Mouse (Mus musculus) intestine, embryonic 16.5 days (tissue): ENCODE measurements at regions not wholly inside any gene's neighbourhood (a gene's known extent, or its start where the extent isn't known, plus 50 kb on each side); places are given as distances from the start of the nearest gene placed in this dataset.

Experiments
- ATAC-seq: fragments of 200-750 bp; cut with Nextera tagmentation; 2 replicates; pipeline ENCODE4 v1.8.0; 2017; ENCODE audit warnings: moderate TSS enrichment, moderate library complexity
- H3K27ac ChIP-seq: fragments of 300-500 bp; sonication (generic); 2 replicates; pipeline ENCODE4 v1.5.1; 2014; ENCODE audit warnings: mild to moderate bottlenecking, low read length
- H3K27me3 ChIP-seq: fragments of 300-500 bp; sonication (generic); replicated peaks from 2 replicates; pipeline ENCODE4 v1.6.1; 2014; ENCODE audit warnings: low read length, control low read depth, mixed read lengths; ENCODE audit not compliant: control insufficient read depth, insufficient read depth
- H3K36me3 ChIP-seq: fragments of 300-500 bp; sonication (generic); 2 replicates; pipeline ENCODE4 v1.6.1; 2014; ENCODE audit warnings: low read length, control low read depth; ENCODE audit not compliant: control insufficient read depth, insufficient read depth
- H3K4me1 ChIP-seq: fragments of 300-500 bp; sonication (generic); 2 replicates; pipeline ENCODE4 v1.6.1; 2014; ENCODE audit warnings: low read length, control low read depth, mixed read lengths; ENCODE audit not compliant: control insufficient read depth, insufficient read depth
- H3K4me2 ChIP-seq: fragments of 300-500 bp; sonication (generic); 2 replicates; pipeline ENCODE4 v1.6.1; 2014; ENCODE audit warnings: low read depth, low read length, control low read depth
- H3K4me3 ChIP-seq: fragments of 300-500 bp; sonication (generic); 2 replicates; pipeline ENCODE4 v1.5.1; 2014; ENCODE audit warnings: mild to moderate bottlenecking, low read length
- H3K9ac ChIP-seq: fragments of 300-500 bp; sonication (generic); 2 replicates; pipeline ENCODE4 v1.6.1; 2014; ENCODE audit warnings: low read depth, low read length
- H3K9me3 ChIP-seq: fragments of 300-500 bp; sonication (generic); 2 replicates; pipeline ENCODE4 v1.6.1; 2016; ENCODE audit warnings: low read length, control low read depth; ENCODE audit not compliant: control insufficient read depth
- WGBS: fragments of 180-500 bp; shearing (Covaris S2); extraction: QIAGEN DNeasy Blood & Tissue Kit; methylation state at CpG from one replicate; pipeline ENCODE4 v1.1.7; 2014; 5-methylcytosine and 5-hydroxymethylcytosine counted together

GRCm38 (mm10) chr12:119038306-119038705 lies 72.1 kb upstream of the Abcb5 start:
- no peak for ATAC-seq
- 96% methylated on average over 3 of the region's 3 CpGs for WGBS

GRCm38 (mm10) chr12:119034828-119035227 lies 68.6 kb upstream of the Abcb5 start:
- Histone ChIP-seq H3K4me2 (no peak overlapping the region), H3K36me3 (no peaks in the 10 kb centered on the region), H3K9ac (no peak overlapping the region), H3K27ac (no peak overlapping the region), H3K4me3 (no peak overlapping the region), H3K4me1 (no peaks in the 10 kb centered on the region), H3K27me3 (no peaks in the 10 kb centered on the region), H3K9me3 (no peaks in the 10 kb centered on the region)
- WGBS, result 86% methylated on average over 4 of the region's 4 CpGs
- ATAC-seq, result no peak

More at GRCm38 (mm10) chr12:119038306-119038705, 72.1 kb upstream of the Abcb5 start:
- H3K9ac ChIP-seq, result no peak overlapping the region
- H3K4me2 ChIP-seq, result no peak overlapping the region
- no peak overlapping the region for H3K27ac ChIP-seq
- H3K4me1 ChIP-seq, result no peaks in the 10 kb centered on the region
- H3K9me3 ChIP-seq, result no peaks in the 10 kb centered on the region
- H3K4me3 ChIP-seq, result no peak overlapping the region
- no peaks in the 10 kb centered on the region for H3K27me3 ChIP-seq
- no peaks in the 10 kb centered on the region for H3K36me3 ChIP-seq

GRCm38 (mm10) chr12:119028711-119029110 lies 62.5 kb upstream of the Abcb5 start:
- ATAC-seq, result no peak
- WGBS, result 75% methylated on average over 2 of the region's 2 CpGs
- no peak overlapping the region for H3K9ac ChIP-seq

DNA sequence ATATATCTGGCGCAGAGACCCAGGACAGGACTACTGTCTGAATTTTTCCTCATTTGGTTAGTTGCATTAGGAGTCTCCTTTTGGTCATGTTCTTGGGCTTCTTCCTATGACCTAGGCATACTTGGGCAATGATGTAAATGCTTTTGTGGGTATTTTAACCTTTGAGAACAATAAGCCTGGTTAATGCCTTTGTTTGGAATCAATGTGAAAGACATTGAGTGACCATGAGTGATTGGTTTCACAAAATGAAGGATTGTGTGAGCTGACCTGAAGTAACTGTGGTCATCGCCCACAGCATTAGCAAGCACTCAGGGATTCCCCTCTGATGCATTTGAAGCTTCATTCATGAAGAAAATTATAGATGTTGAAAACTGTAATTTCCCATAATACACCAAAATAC lies 61.9 kb upstream of the Abcb5 start:
- Histone ChIP-seq H3K9me3 (no peaks in the 10 kb centered on the region), H3K4me3 (no peak overlapping the region), H3K27ac (no peak overlapping the region), H3K27me3 (no peaks in the 10 kb centered on the region), H3K4me2 (no peak overlapping the region), H3K9ac (no peak overlapping the region), H3K36me3 (no peaks in the 10 kb centered on the region), H3K4me1 (no peaks in the 10 kb centered on the region)
- ATAC-seq, result no peak
- WGBS, result 78% methylated on average over 2 of the region's 2 CpGs

More at GRCm38 (mm10) chr12:119028711-119029110, 62.5 kb upstream of the Abcb5 start:
- no peaks in the 10 kb centered on the region for H3K27me3 ChIP-seq
- no peaks in the 10 kb centered on the region for H3K36me3 ChIP-seq
- H3K27ac ChIP-seq, result no peak overlapping the region
- no peaks in the 10 kb centered on the region for H3K9me3 ChIP-seq
- no peak overlapping the region for H3K4me2 ChIP-seq
- H3K4me1 ChIP-seq, result no peaks in the 10 kb centered on the region
- no peak overlapping the region for H3K4me3 ChIP-seq

DNA sequence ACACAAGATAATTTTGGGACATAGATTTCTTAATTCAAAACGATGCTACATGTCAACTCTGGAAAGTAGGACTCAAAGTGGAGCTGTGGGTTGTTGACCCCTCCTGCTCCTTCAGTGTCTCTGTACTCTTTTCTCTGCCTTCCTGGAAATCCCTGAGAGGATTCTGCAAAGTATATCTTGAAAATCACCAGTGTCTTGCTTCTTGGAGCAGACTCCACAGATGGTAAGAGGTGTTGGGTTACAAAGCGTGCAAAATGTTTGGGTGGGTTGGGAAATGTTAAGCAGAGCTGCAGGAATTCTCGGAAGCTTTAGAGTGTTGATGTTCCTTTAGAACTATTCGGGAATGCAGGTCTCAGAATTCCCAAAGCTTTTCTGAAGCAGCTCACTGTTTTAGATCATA lies 61.5 kb upstream of the Abcb5 start:
- Histone ChIP-seq H3K9ac (no peak overlapping the region), H3K27me3 (no peaks in the 10 kb centered on the region), H3K27ac (peak overlapping the region; percentile 15; the same call in 1 of the 2 replicates), H3K4me2 (no peak overlapping the region), H3K4me3 (no peak overlapping the region), H3K36me3 (no peaks in the 10 kb centered on the region), H3K4me1 (no peaks in the 10 kb centered on the region), H3K9me3 (no peaks in the 10 kb centered on the region)
- 54% methylated on average over 4 of the region's 4 CpGs for WGBS
- ATAC-seq, result no peak

- H3K9me3 ChIP-seq, result no peaks in the 10 kb centered on the region
- H3K4me2 ChIP-seq, result no peak overlapping the region
- H3K27ac ChIP-seq, result no peak overlapping the region
- ATAC-seq, result no peak
- no peaks in the 10 kb centered on the region for H3K4me1 ChIP-seq
- H3K27me3 ChIP-seq, result no peaks in the 10 kb centered on the region
- 66% methylated on average over 1 of the region's 1 CpGs for WGBS
- H3K36me3 ChIP-seq, result no peaks in the 10 kb centered on the region
- H3K4me3 ChIP-seq, result no peak overlapping the region
- H3K9ac ChIP-seq, result no peak overlapping the region
These were observed 60.1 kb upstream of the Abcb5 start for GRCm38 (mm10) chr12:119026311-119026710.

DNA sequence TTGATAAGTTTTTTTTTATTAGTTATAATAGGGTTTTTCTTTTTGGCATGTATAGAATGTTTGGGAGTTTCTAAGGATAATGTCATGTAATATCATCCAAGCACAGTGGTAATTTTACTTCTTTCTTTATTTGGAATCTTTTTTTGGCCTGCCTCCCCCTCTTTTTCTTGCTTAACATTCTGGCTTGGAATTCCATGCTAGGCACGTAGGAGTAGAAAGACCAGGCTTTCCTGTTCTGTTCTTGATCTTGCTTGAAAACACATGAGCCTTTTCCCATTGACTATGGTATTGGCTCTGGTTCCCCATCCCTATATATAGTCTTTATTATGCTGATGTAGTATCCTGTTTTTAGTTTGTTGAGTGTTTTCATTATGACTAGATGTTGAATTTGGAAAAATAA lies 57.8 kb upstream of the Abcb5 start:
- no peak overlapping the region for H3K9ac ChIP-seq
- no peak overlapping the region for H3K27ac ChIP-seq
- H3K4me1 ChIP-seq, result no peaks in the 10 kb centered on the region
- H3K27me3 ChIP-seq, result no peaks in the 10 kb centered on the region
- H3K4me3 ChIP-seq, result no peak overlapping the region
- no peak overlapping the region for H3K4me2 ChIP-seq
- no peaks in the 10 kb centered on the region for H3K9me3 ChIP-seq
- no peak for ATAC-seq
- 69% methylated on average over 1 of the region's 1 CpGs for WGBS
- H3K36me3 ChIP-seq, result no peaks in the 10 kb centered on the region
